Mouse (Mus musculus) brain, embryonic 18.5 days (tissue): ENCODE measurements around the gene Vps51.
"Not testable (repeated sequence)": the region's sequence is repeated elsewhere in the genome, so short reads cannot be mapped to it uniquely, and the experiment has no call there.

Experiments used
- DNase-seq: peaks from one replicate; pipeline ENCODE4 v3.0.0-alpha.2; 2012; ENCODE audit warnings: low read depth, low spot score

The Vps51 gene

GRCm38 (mm10) chr19:6047899-6048166 is 29.2 kb downstream of the Vps51 start:
- DNase-seq: no peak

- DNase-seq: no peak
Measured at GRCm38 (mm10) chr19:6047154-6047898, 29.7 kb downstream of the Vps51 start.

DNA sequence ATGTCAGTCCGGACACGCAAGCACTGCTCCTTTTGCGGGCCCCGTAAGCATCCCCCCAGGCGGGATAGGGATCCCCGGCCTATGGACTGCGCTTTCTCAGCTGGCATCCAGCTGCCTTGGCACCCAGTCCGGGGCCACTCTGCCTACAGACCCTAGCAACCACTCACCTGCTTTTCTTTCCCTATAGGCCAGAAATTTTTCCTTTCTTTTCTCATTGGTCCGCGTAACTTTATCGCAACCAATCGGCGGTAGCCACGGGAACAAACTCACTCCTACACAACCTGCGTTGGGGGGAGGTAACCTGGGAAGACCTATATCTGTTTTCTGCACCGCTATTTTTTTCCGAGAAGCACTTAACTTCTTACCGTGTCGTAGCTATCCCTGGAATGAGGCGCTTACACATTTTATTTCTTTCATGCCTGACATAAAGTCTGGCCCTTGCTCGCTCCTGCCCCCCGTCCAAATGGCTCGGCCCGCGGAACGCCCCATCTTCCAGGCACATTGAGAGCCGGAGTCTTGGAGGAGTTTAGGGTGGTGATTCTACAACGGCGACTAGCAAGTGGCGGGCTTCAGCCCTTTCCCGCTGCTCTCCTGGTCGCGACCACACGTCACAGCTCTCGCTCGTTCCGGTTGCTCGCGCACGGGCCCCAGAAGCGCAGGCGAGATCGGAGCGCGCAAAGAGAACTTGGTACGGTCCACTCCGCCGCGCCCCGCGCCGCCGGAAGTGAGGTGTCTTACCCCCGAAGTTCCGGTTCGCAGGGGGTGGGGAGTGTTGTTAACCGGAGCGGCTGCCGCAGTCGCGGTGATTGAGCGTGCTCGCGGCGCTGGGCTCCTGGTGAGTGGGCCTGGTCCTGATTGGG is 30.5 kb downstream of the Vps51 start, which contains the start of gene Syvn1:
Gene Syvn1, plus strand, starts transcription at position 283 of the 860 bp plus-strand sequence.
- peak; percentile 93 for DNase-seq

DNA sequence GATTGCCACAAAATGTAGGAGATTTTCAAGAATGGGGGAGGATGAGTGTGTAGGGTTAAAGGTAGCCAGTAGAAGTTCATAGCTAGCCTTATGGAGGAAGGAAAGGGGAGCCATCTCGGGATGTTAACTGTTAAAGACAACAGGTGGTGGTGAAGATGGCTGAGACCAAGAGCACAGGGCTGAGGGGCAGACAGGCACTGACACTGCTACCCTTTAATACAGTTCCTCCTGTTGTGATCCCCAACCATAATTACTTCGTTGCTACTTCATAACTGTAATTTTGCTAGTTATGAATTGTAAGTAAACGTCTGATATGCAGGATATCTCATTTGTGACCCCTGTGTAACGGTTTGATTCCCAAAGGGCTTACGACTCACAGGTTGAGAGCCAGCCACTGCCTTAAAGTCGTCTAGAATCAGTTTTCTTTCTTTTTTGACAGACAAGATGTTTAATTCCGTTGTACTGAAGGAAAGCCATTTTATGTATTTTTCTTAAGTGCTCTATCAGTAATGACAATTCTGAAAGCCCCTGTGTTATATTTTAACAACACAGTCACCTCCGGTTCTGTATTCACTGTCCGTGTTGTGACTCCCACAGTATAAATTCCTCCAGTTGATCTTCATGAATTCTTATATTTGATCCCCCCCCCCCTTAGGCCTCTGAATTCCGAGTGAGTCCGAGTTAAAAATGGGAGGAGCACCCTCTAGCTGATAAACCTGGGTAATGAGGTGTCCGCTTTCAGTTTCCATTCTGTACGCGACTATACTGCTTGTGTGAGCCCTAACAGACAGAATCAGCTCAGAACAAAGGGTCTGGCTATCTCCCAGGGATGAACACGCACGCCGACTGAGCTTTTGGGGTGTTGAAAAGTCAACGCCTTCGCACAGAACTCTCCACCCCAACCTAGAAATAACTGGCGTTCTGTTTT is 31.4 kb downstream of the Vps51 start:
- DNase-seq: no peak

- DNase-seq: not testable (repeated sequence)
Measured at GRCm38 (mm10) chr19:6044102-6044501, 32.9 kb downstream of the Vps51 start.

DNA sequence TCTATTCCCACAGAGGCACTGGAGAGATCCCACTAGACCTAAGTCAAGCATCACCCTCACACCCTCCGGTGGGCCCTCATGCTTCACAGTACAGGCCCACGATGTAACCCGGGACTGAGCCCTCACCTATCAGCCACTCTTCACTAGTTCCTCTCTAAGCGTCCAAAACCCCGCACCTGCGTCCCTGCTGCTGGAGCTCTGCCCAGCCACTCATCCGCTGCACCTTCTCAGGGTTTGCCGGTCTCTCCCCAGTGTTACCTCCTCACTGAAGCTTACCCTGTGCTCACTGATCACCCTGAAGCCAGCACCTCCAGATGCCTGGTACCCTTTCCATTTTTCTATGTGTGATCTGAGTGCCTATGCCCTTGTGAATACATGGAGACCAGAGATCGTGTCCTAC is 34.7 kb downstream of the Vps51 start:
- DNase-seq: no peak

DNA sequence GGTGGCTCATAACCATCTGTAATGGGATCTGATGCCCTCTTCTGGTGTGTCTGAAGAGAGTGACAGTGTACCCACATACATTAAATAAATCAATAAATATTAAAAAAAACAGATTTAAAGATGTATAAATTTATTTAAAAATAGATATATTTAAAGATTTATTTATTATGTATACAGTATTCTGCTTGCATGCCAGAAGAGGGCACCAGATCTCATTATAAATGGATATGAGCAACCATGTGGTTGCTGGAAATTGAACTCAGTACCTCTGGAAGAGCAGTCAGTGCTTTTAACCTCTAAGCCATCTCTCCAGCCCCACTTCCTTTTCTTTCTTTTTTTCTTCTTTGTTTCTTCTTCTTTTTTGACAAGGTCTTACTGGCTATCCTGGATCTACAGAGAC is 37.0 kb downstream of the Vps51 start:
- no peak for DNase-seq

GRCm38 (mm10) chr19:6038326-6038725 is 38.7 kb downstream of the Vps51 start:
- DNase-seq: no peak

DNA sequence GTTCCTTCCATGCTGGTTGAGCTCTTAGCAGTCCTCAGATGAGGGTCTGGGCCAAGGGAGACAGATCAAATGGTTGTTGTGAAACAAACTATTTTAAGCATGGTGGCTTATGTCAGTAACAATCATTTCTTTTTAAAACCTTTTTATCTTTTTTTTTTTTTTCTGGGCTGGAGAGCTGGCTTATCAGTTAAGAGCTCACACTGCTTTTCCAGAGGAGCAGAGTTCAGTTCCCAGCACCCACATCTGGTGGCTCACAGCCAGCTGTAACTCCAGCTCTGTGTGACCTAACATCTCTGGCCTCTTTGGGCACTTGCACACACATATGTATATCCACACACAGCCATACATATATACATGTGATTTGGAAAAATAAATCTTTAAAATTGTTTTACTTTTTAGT is 39.3 kb downstream of the Vps51 start:
- no peak for DNase-seq

GRCm38 (mm10) chr19:6035966-6036585 is 41.0 kb downstream of the Vps51 start:
- no peak for DNase-seq

GRCm38 (mm10) chr19:6030520-6031280 is 46.3 kb downstream of the Vps51 start:
- no peak for DNase-seq

DNA sequence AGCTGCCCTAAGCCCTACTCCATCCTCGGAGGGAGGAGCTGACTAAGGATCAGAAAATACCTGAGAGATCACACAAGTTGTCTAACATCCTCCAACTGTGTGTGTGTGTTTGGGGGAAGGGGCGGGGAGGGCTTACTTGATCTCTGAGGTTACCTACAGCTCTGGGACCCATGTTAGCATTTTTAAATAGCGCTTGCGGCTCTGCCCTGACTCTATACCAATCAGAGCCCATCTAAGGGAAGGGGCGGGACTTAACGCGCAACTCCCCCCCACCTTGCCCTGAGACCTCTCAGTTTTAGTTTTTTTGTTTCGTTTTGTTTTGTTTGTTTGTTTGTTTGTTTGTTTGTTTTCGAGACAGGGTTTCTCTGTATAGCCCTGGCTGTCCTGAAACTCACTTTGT is 47.6 kb downstream of the Vps51 start:
- DNase-seq: no peak

GRCm38 (mm10) chr19:6028991-6029390 is 48.0 kb downstream of the Vps51 start:
- DNase-seq: no peak

DNA sequence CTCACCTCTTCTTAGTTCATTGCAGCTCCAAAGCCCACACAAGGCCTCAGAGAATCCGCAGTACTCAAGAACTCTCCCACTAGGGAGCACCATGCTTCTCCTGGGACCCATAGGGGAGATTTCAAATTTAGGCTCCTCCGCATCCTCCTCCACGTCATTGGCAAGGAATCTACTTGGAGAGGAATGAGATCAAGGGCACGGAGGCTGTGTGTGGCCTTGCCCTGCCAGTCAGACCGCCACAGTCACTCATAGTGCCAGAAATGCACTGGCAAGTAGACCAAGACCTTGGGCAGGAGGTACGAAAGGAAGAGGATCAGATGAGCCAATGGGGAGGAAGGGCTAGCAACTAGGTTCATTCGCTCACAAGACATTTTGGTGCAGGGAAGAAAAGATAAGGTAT is 53.1 kb downstream of the Vps51 start:
- DNase-seq: no peak

- no peak for DNase-seq
Measured at GRCm38 (mm10) chr19:6023059-6023458, 54.0 kb downstream of the Vps51 start.

DNA sequence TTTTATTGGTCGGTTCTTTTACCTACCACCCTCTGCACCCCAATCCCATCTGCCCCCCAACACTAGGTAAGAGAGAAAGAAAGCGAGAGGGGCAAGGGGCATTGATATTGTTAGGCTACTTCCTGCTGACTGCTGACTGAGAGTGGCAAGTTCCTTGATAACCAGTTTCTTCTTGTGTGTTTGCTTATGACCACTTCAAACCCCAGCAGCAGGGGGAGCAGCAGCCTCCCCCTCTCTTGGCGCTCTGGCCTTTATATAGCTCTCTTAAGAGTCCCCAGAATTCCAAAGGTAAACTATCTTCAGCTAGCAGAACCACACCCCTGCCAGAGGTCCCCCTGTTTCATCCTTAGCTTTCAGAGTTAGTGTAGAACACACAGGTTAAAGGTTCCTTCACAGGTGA is 56.8 kb downstream of the Vps51 start:
- no peak for DNase-seq

GRCm38 (mm10) chr19:6018142-6019089 is 58.6 kb downstream of the Vps51 start:
- DNase-seq: peak; percentile 37
